In the genomic region with DNA sequence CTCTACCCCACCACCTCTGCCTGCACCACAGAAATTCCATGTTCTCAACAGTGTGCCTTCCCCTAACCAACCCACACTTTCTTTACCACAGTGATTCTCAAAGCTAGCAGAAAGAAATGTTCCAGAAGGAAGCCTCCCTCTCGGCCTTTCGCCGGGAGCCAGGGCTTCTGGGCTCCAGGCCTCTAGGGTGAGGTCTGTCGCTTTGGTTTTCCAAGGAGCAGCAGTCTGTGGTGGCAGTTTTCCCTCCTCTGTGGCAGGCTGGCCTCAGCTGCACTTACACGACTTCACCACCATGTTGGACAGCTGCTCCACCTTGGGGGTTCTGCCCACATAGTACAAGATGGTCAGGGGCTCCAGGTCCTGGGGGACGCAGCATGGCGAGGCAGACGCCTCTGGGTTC, we compare ENCODE assay signal across 14 mouse cellular contexts. TPM values are rescaled to one million over a fixed set of nuclear protein-coding genes. Genes with fewer than 3 reads are reported as not detected.
"Had no signal": no experiment of that assay in that cellular context is flagged by ENCODE, and none has a peak within 500 bp of the region (broad histone marks: within the 10 kb centered on the region; RNA-seq: fewer than 3 reads in every experiment).

No protein-coding gene starts in this region.

- H3K4me3 ChIP-seq: kidney, embryonic 15.5 days; liver, embryonic 12.5 days; midbrain, embryonic 12.5 days had no signal

- H3K4me2 ChIP-seq: kidney, embryonic 15.5 days; liver, embryonic 12.5 days; lung, embryonic 14.5 days; midbrain, embryonic 12.5 days had no signal

- DNase-seq: kidney, adult 2 months; kidney, postnatal 14 days; layer of hippocampus, postnatal 36 days; lung, embryonic 14.5 days; lung, postnatal 10 days; lung, postnatal 4 days; right cerebral cortex, postnatal 14 days; thymus, adult 18-20 months; thymus, postnatal 14 days had no signal

- ATAC-seq: liver, embryonic 12.5 days; midbrain, embryonic 16.5 days had no signal

- H3K27me3 ChIP-seq: kidney, embryonic 15.5 days; liver, embryonic 12.5 days; midbrain, embryonic 12.5 days had no signal

- H3K4me1 ChIP-seq: kidney, embryonic 15.5 days; midbrain, embryonic 12.5 days had no signal

- H3K9me3 ChIP-seq: kidney, embryonic 15.5 days; liver, embryonic 12.5 days; midbrain, embryonic 12.5 days had no signal

- H3K27ac ChIP-seq: kidney, embryonic 15.5 days; liver, embryonic 12.5 days; midbrain, embryonic 12.5 days had no signal

- H3K9ac ChIP-seq: kidney, embryonic 15.5 days; liver, embryonic 12.5 days; lung, embryonic 14.5 days; midbrain, embryonic 12.5 days had no signal

RNA-seq across cellular contexts. Expression of gene Tgfb3, which starts 21.3 kb away (rescaled TPM):
- total RNA-seq: megakaryocyte, adult 5-6 weeks had no signal
